Comparison of ENCODE assay signal across 25 mouse cellular contexts in the genomic region with DNA sequence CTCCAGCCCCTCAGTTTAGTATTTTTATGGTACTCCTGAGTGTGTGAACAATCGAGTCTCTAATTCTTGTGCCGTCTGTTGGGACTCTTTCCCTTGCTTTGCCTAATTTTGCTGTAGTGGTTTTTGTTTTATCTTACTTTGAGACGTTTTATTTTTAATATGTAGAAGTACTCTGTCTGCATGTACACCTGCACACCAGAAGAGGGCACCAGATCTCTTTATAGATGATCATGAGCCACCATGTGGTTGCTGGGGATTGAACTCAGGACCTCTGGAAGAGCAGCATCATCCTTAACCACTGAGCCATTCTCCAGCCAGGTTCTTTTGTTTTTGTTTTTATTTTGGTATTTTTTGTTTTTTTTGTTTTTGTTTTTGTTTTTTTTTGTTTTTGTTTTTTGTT. TPM values are rescaled to one million over a fixed set of nuclear protein-coding genes. Genes with fewer than 3 reads are reported as not detected.
DNase-seq lines count a peak whose midpoint lies in the region; ATAC-seq and TF ChIP-seq lines count a peak whose summit lies in the region.
"Had no signal": no experiment of that assay in that cellular context is flagged by ENCODE, and none has a peak within 500 bp of the region (broad histone marks: within the 10 kb centered on the region; RNA-seq: fewer than 3 reads in every experiment).

No protein-coding gene starts in this region.

- no peaks in the 10 kb centered on the region for H3K9me3 ChIP-seq in heart, embryonic 10.5 days
- H3K9me3 ChIP-seq in liver, embryonic 14.5 days (ENCODE audit: control insufficient read depth, low read length): no peaks in the 10 kb centered on the region
- H3K9me3 ChIP-seq in liver, postnatal 0 days (ENCODE audit: low read length): no peaks in the 10 kb centered on the region
- H3K9me3 ChIP-seq in E14TG2a.4 (ENCODE audit: low read length): peaks cover 14% of the 10 kb centered on the region
- H3K9me3 ChIP-seq: embryonic facial prominence, embryonic 12.5 days; heart, embryonic 15.5 days; hindbrain, embryonic 13.5 days; limb, embryonic 12.5 days had no signal

- no peak overlapping the region for H3K27ac ChIP-seq in heart, adult 2 months
- H3K27ac ChIP-seq in heart, embryonic 10.5 days: no peak overlapping the region
- no peak overlapping the region for H3K27ac ChIP-seq in liver, embryonic 14.5 days
- no peak overlapping the region for H3K27ac ChIP-seq in liver, postnatal 0 days (ENCODE audit: low read depth)
- H3K27ac ChIP-seq: embryonic facial prominence, embryonic 12.5 days; heart, embryonic 15.5 days; hindbrain, embryonic 13.5 days; limb, embryonic 12.5 days; midbrain, embryonic 13.5 days had no signal

- TF ChIP-seq POLR2A in heart, adult 2 months (IDR thresholded peaks at IDR 0.05; ENCODE audit: insufficient read depth, low read depth, low read length): no peak

- ATAC-seq in liver, embryonic 14.5 days (ENCODE audit: insufficient read depth): no peak
- ATAC-seq in liver, postnatal 0 days: no peak
- ATAC-seq in cerebellum, adult (ENCODE audit: insufficient number of reproducible peaks, low FRiP score, low TSS enrichment): no peak
- ATAC-seq: forebrain, embryonic 14.5 days; midbrain, embryonic 13.5 days had no signal

- no peaks in the 10 kb centered on the region for H3K4me1 ChIP-seq in heart, adult 2 months (ENCODE audit: control insufficient read depth, insufficient read depth, low read length)
- no peaks in the 10 kb centered on the region for H3K4me1 ChIP-seq in heart, embryonic 10.5 days
- no peaks in the 10 kb centered on the region for H3K4me1 ChIP-seq in liver, embryonic 14.5 days (replicated peaks; ENCODE audit: control insufficient read depth in 2 of 2, insufficient read depth in 2 of 2, low read length in 1 of 2)
- no peaks in the 10 kb centered on the region for H3K4me1 ChIP-seq in liver, postnatal 0 days (ENCODE audit: insufficient read depth)
- H3K4me1 ChIP-seq in E14TG2a.4 (replicated peaks; ENCODE audit: low read depth, low read length): no peaks in the 10 kb centered on the region; the same call in 1 of the 2 replicates
- H3K4me1 ChIP-seq: embryonic facial prominence, embryonic 12.5 days; heart, embryonic 15.5 days; hindbrain, embryonic 13.5 days; limb, embryonic 12.5 days; midbrain, embryonic 13.5 days had no signal

- no peaks in the 10 kb centered on the region for H3K79me2 ChIP-seq in heart, adult 2 months (replicated peaks; ENCODE audit: control insufficient read depth, insufficient read depth, low read length)

- no peak overlapping the region for H3K9ac ChIP-seq in heart, adult 2 months (ENCODE audit: low read depth, low read length)
- H3K9ac ChIP-seq in liver, embryonic 14.5 days (replicated peaks): no peak overlapping the region
- H3K9ac ChIP-seq in liver, postnatal 0 days (replicated peaks): no peak overlapping the region
- H3K9ac ChIP-seq: embryonic facial prominence, embryonic 12.5 days; heart, embryonic 15.5 days; hindbrain, embryonic 13.5 days; limb, embryonic 12.5 days; midbrain, embryonic 13.5 days had no signal

- H3K4me2 ChIP-seq in liver, embryonic 14.5 days (ENCODE audit: low read depth): no peak overlapping the region
- no peak overlapping the region for H3K4me2 ChIP-seq in liver, postnatal 0 days (ENCODE audit: low read depth, low read length)
- H3K4me2 ChIP-seq: embryonic facial prominence, embryonic 12.5 days; heart, embryonic 15.5 days; hindbrain, embryonic 13.5 days; limb, embryonic 12.5 days; midbrain, embryonic 13.5 days had no signal

- no peaks in the 10 kb centered on the region for H3K36me3 ChIP-seq in heart, adult 2 months (ENCODE audit: control insufficient read depth, insufficient read depth, low read length)
- H3K36me3 ChIP-seq in heart, embryonic 10.5 days: no peaks in the 10 kb centered on the region
- no peaks in the 10 kb centered on the region for H3K36me3 ChIP-seq in liver, embryonic 14.5 days (replicated peaks; ENCODE audit: control insufficient read depth, insufficient read depth, low read depth)
- no peaks in the 10 kb centered on the region for H3K36me3 ChIP-seq in liver, postnatal 0 days (replicated peaks; ENCODE audit: insufficient read depth, low read length)
- no peaks in the 10 kb centered on the region for H3K36me3 ChIP-seq in E14TG2a.4 (ENCODE audit: insufficient read depth, low read length)
- H3K36me3 ChIP-seq: embryonic facial prominence, embryonic 12.5 days; heart, embryonic 15.5 days; hindbrain, embryonic 13.5 days; limb, embryonic 12.5 days; midbrain, embryonic 13.5 days had no signal

- DNase-seq in heart, adult 2 months: no peak
- no peak for DNase-seq in heart, embryonic 10.5 days (ENCODE audit: low spot score)
- no peak for DNase-seq in liver, embryonic 14.5 days (ENCODE audit: low read depth in 3 of 3, low spot score in 3 of 3)
- no peak for DNase-seq in liver, postnatal 0 days
- peak; percentile 28 for DNase-seq in R1 (ENCODE audit: low read depth, low spot score)
- no peak for DNase-seq in kidney, postnatal 14 days
- DNase-seq: adrenal gland, postnatal 10 days; cerebellum, adult 11-12 months; cerebellum, adult 9-11 months; embryo, embryonic 11 days; heart, postnatal 36 days; kidney, adult 11 months; kidney, postnatal 4 days; layer of hippocampus, adult 9-11 months; lung, postnatal 4 days; thymus, postnatal 14 days had no signal

- peak; percentile 37 for TF ChIP-seq CTCF in heart, adult 2 months (IDR thresholded peaks at IDR 0.05)
- TF ChIP-seq CTCF in liver, embryonic 14.5 days (IDR thresholded peaks at IDR 0.05; ENCODE audit: low read depth): 0 out of 2 replicates have a peak, but pooled peaks have one; percentile 19
- no peak for TF ChIP-seq CTCF in liver, postnatal 0 days (IDR thresholded peaks at IDR 0.05; ENCODE audit: low read depth)
- TF ChIP-seq CTCF in E14TG2a.4 (conservative IDR thresholded peaks at IDR 0.05; ENCODE audit: low read length): peak; percentile 31

- no peak overlapping the region for H3K4me3 ChIP-seq in heart, adult 2 months
- no peak overlapping the region for H3K4me3 ChIP-seq in heart, embryonic 10.5 days
- H3K4me3 ChIP-seq in liver, embryonic 14.5 days (ENCODE audit: insufficient read depth in 1 of 2, low read depth in 2 of 2, low read length in 2 of 2): no peak overlapping the region
- no peak overlapping the region for H3K4me3 ChIP-seq in liver, postnatal 0 days (ENCODE audit: low read depth, low read length)
- no peak overlapping the region for H3K4me3 ChIP-seq in E14TG2a.4 (replicated peaks; ENCODE audit: low read length)
- H3K4me3 ChIP-seq: embryonic facial prominence, embryonic 12.5 days; heart, embryonic 15.5 days; hindbrain, embryonic 13.5 days; limb, embryonic 12.5 days; megakaryocyte, embryonic 14.5 days; midbrain, embryonic 13.5 days had no signal

- TF ChIP-seq EP300 in heart, adult 2 months (IDR thresholded peaks at IDR 0.05; ENCODE audit: insufficient read depth, low read depth, low read length): no peak
- no peak for TF ChIP-seq EP300 in liver, embryonic 14.5 days (IDR thresholded peaks at IDR 0.05; ENCODE audit: low read depth)
- TF ChIP-seq EP300 in liver, postnatal 0 days (IDR thresholded peaks at IDR 0.05; ENCODE audit: low read depth): no peak

- intact Hi-C loops in heart, adult 2 months (cut with DNase I): no loop called here

- 66% methylated on average over 3 of the region's 3 CpGs for WGBS in heart, adult 2 months
- 78% methylated on average over 3 of the region's 3 CpGs for WGBS in heart, embryonic 10.5 days
- WGBS in liver, embryonic 14.5 days (ENCODE audit: insufficient replicate concordance): 61% methylated on average over 3 of the region's 3 CpGs
- WGBS in liver, postnatal 0 days (ENCODE audit: insufficient replicate concordance): 65% methylated on average over 3 of the region's 3 CpGs

- H3K27me3 ChIP-seq in heart, adult 2 months (ENCODE audit: control insufficient read depth, insufficient read depth, low read length): no peaks in the 10 kb centered on the region
- H3K27me3 ChIP-seq in heart, embryonic 10.5 days (ENCODE audit: insufficient read depth, poor library complexity, severe bottlenecking): no peaks in the 10 kb centered on the region
- H3K27me3 ChIP-seq in liver, embryonic 14.5 days (ENCODE audit: control insufficient read depth, insufficient read depth, low read length): no peaks in the 10 kb centered on the region
- H3K27me3 ChIP-seq in liver, postnatal 0 days (ENCODE audit: insufficient read depth, low read length): no peaks in the 10 kb centered on the region
- H3K27me3 ChIP-seq in E14TG2a.4 (ENCODE audit: insufficient read depth, low read length): no peaks in the 10 kb centered on the region
- H3K27me3 ChIP-seq: embryonic facial prominence, embryonic 12.5 days; heart, embryonic 15.5 days; hindbrain, embryonic 13.5 days; limb, embryonic 12.5 days; midbrain, embryonic 13.5 days had no signal

RNA-seq across cellular contexts. Expression of gene Kansl1, which starts 19.6 kb away (rescaled TPM):
- 10 to 100 TPM; 26.8 to 27.1 TPM for total RNA-seq in heart, adult 2 months (2021)
- polyA plus RNA-seq in heart, adult 2 months (2012; rRNA removed): 30.1 and 39.5 TPM in 2 replicates
- 15.3 and 19.3 TPM in 2 replicates for polyA plus RNA-seq in heart, embryonic 10.5 days (2016; fragmentation: Nextera tagmentation; extraction: Ambion mirVana)
- 12.3 and 13.8 TPM in 2 replicates for polyA plus RNA-seq in liver, embryonic 14.5 days (2012; rRNA removed)
- 5.3 and 5.4 TPM in 2 replicates for polyA plus RNA-seq in liver, embryonic 14.5 days (2014; fragmentation: Nextera tagmentation; extraction: Ambion mirVana)
- 3.8 and 4.1 TPM in 2 replicates for polyA plus RNA-seq in liver, postnatal 0 days (2015; fragmentation: Nextera tagmentation; extraction: Ambion mirVana)
